Mouse (Mus musculus) kidney, embryonic 15.5 days (tissue): ENCODE results near the gene Cfap61. TPM values are rescaled to one million over a fixed set of nuclear protein-coding genes. Genes with fewer than 3 reads are reported as not detected.
A peak's percentile ranks its signal among the peaks of the same experiment; 100 is the strongest.

Source experiments
- ATAC-seq: fragments of 200-750 bp; cut with Nextera tagmentation; replicated peaks from 2 replicates; pipeline ENCODE4 v1.8.0; 2017; ENCODE audit warnings: moderate TSS enrichment; ENCODE audit not compliant: low FRiP score
- H3K27ac ChIP-seq: fragments of 300-500 bp; sonication (generic); 2 replicates; pipeline ENCODE4 v1.5.1; 2015; ENCODE audit warnings: mild to moderate bottlenecking, inconsistent platforms
- H3K27me3 ChIP-seq: fragments of 300-500 bp; sonication (generic); 2 replicates; pipeline ENCODE4 v1.6.1; 2015; ENCODE audit warnings: inconsistent platforms
- H3K36me3 ChIP-seq: fragments of 300-500 bp; sonication (generic); 2 replicates; pipeline ENCODE4 v1.6.1; 2015; ENCODE audit warnings: inconsistent platforms
- H3K4me1 ChIP-seq: fragments of 300-500 bp; sonication (generic); 2 replicates; pipeline ENCODE4 v1.6.1; 2015; ENCODE audit warnings: inconsistent platforms
- H3K4me2 ChIP-seq: fragments of 300-500 bp; sonication (generic); 2 replicates; pipeline ENCODE4 v1.6.1; 2015; ENCODE audit warnings: moderate library complexity, mild to moderate bottlenecking, inconsistent platforms
- H3K4me3 ChIP-seq: fragments of 300-500 bp; sonication (generic); replicated peaks from 2 replicates; pipeline ENCODE4 v1.5.1; 2015; ENCODE audit warnings: mild to moderate bottlenecking, inconsistent platforms
- H3K9ac ChIP-seq: fragments of 300-500 bp; sonication (generic); 2 replicates; pipeline ENCODE4 v1.6.1; 2015; ENCODE audit warnings: mild to moderate bottlenecking, inconsistent platforms
- H3K9me3 ChIP-seq: fragments of 300-500 bp; sonication (generic); replicated peaks from 2 replicates; pipeline ENCODE4 v1.6.1; 2016; ENCODE audit warnings: inconsistent platforms
- whole genome bisulfite sequencing: fragments of 180-500 bp; shearing (Covaris S2); methylation state at CpG from one replicate; pipeline ENCODE4 v1.1.7; 2015; ENCODE audit warnings: mixed read lengths; 5-methylcytosine and 5-hydroxymethylcytosine counted together
- polyA plus RNA-seq: library from polyadenylated mRNA; unstranded; fragments of >200 nt; fragmentation: Nextera tagmentation; extraction: Ambion mirVana; gene quantifications from 2 replicates; pipeline ENCODE4 v1.2.1, GENCODE M21; 2015

The Cfap61 gene
- polyA plus RNA-seq, 1 experiment from 2014 or later: 3.1 TPM

GRCm38 (mm10) chr2:145987757-145988156 is 53.2 kb downstream of the Cfap61 start:
- H3K4me3 ChIP-seq: no peak overlapping the region
- no peak overlapping the region for H3K4me2 ChIP-seq
- H3K9ac ChIP-seq: no peak overlapping the region
- H3K27me3 ChIP-seq: no peaks in the 10 kb centered on the region
- H3K9me3 ChIP-seq: no peaks in the 10 kb centered on the region
- no peaks in the 10 kb centered on the region for H3K4me1 ChIP-seq
- no peak overlapping the region for H3K27ac ChIP-seq
- no peaks in the 10 kb centered on the region for H3K36me3 ChIP-seq
- WGBS: 89% methylated on average over 2 of the region's 2 CpGs
- ATAC-seq: no peak

- 86% methylated on average over 2 of the region's 2 CpGs for WGBS
- H3K9ac ChIP-seq: no peak overlapping the region
Observed at GRCm38 (mm10) chr2:145990446-145990845, 55.9 kb downstream of the Cfap61 start.

GRCm38 (mm10) chr2:145996472-145996871 is 61.9 kb downstream of the Cfap61 start:
- Histone ChIP-seq H3K4me3 (no peak overlapping the region), H3K27me3 (no peaks in the 10 kb centered on the region), H3K27ac (no peak overlapping the region), H3K36me3 (no peaks in the 10 kb centered on the region), H3K9me3 (no peaks in the 10 kb centered on the region), H3K4me2 (no peak overlapping the region), H3K4me1 (no peaks in the 10 kb centered on the region), H3K9ac (no peak overlapping the region)
- no peak for ATAC-seq
- 62% methylated on average over 4 of the region's 4 CpGs for WGBS

More at GRCm38 (mm10) chr2:145990446-145990845, 55.9 kb downstream of the Cfap61 start:
- no peak overlapping the region for H3K4me2 ChIP-seq
- H3K4me1 ChIP-seq: no peaks in the 10 kb centered on the region
- H3K4me3 ChIP-seq: no peak overlapping the region
- no peaks in the 10 kb centered on the region for H3K9me3 ChIP-seq
- no peaks in the 10 kb centered on the region for H3K27me3 ChIP-seq
- no peaks in the 10 kb centered on the region for H3K36me3 ChIP-seq
- ATAC-seq: no peak
- no peak overlapping the region for H3K27ac ChIP-seq

- Histone ChIP-seq H3K27ac (no peak overlapping the region), H3K4me3 (no peak overlapping the region), H3K36me3 (no peaks in the 10 kb centered on the region), H3K4me2 (no peak overlapping the region), H3K9me3 (no peaks in the 10 kb centered on the region), H3K4me1 (no peaks in the 10 kb centered on the region), H3K27me3 (no peaks in the 10 kb centered on the region), H3K9ac (no peak overlapping the region)
- ATAC-seq: no peak
- 84% methylated on average over 5 of the region's 5 CpGs for WGBS
Observed at GRCm38 (mm10) chr2:145997956-145998525, 63.5 kb downstream of the Cfap61 start.

GRCm38 (mm10) chr2:146008801-146009200 is 74.2 kb downstream of the Cfap61 start:
- Histone ChIP-seq H3K9ac (no peak overlapping the region), H3K27ac (no peak overlapping the region), H3K9me3 (no peaks in the 10 kb centered on the region), H3K36me3 (no peaks in the 10 kb centered on the region), H3K4me3 (no peak overlapping the region), H3K4me1 (no peaks in the 10 kb centered on the region), H3K4me2 (no peak overlapping the region), H3K27me3 (no peaks in the 10 kb centered on the region)
- 69% methylated on average over 6 of the region's 6 CpGs for WGBS
- ATAC-seq: no peak

- no peak overlapping the region for H3K9ac ChIP-seq
- H3K9me3 ChIP-seq: no peaks in the 10 kb centered on the region
- no peak overlapping the region for H3K4me2 ChIP-seq
- no peaks in the 10 kb centered on the region for H3K4me1 ChIP-seq
- no peaks in the 10 kb centered on the region for H3K36me3 ChIP-seq
- no peaks in the 10 kb centered on the region for H3K27me3 ChIP-seq
- ATAC-seq: no peak
- H3K27ac ChIP-seq: no peak overlapping the region
- WGBS: 64% methylated on average over 2 of the region's 2 CpGs
- H3K4me3 ChIP-seq: no peak overlapping the region
Observed at GRCm38 (mm10) chr2:146009596-146010349, 75.2 kb downstream of the Cfap61 start.

- Histone ChIP-seq H3K27me3 (no peaks in the 10 kb centered on the region), H3K4me2 (no peak overlapping the region), H3K4me3 (no peak overlapping the region), H3K36me3 (no peaks in the 10 kb centered on the region), H3K9ac (no peak overlapping the region), H3K27ac (no peak overlapping the region), H3K4me1 (no peaks in the 10 kb centered on the region), H3K9me3 (no peaks in the 10 kb centered on the region)
- peak; percentile 54; the same call in 1 of the 2 replicates for ATAC-seq
- 24% methylated on average over 2 of the region's 2 CpGs for WGBS
Observed at GRCm38 (mm10) chr2:146010816-146011215, 76.2 kb downstream of the Cfap61 start.

GRCm38 (mm10) chr2:146015341-146016186 is 81.0 kb downstream of the Cfap61 start:
- Histone ChIP-seq H3K4me3 (no peak overlapping the region), H3K9ac (no peak overlapping the region), H3K27me3 (no peaks in the 10 kb centered on the region), H3K9me3 (no peaks in the 10 kb centered on the region), H3K27ac (no peak overlapping the region), H3K36me3 (no peaks in the 10 kb centered on the region), H3K4me2 (no peak overlapping the region), H3K4me1 (no peaks in the 10 kb centered on the region)
- WGBS: 63% methylated on average over 8 of the region's 8 CpGs
- ATAC-seq: no peak

GRCm38 (mm10) chr2:146022846-146023245 is 88.3 kb downstream of the Cfap61 start:
- Histone ChIP-seq H3K36me3 (no peaks in the 10 kb centered on the region), H3K27ac (no peak overlapping the region), H3K4me2 (no peak overlapping the region), H3K4me3 (no peak overlapping the region), H3K4me1 (no peaks in the 10 kb centered on the region), H3K9me3 (no peaks in the 10 kb centered on the region), H3K9ac (no peak overlapping the region), H3K27me3 (no peaks in the 10 kb centered on the region)
- 86% methylated on average over 6 of the region's 6 CpGs for WGBS
- no peak for ATAC-seq

- H3K4me1 ChIP-seq: peaks cover 5% of the 10 kb centered on the region
- no peak overlapping the region for H3K4me3 ChIP-seq
- WGBS: 83% methylated on average over 5 of the region's 5 CpGs
- H3K9ac ChIP-seq: no peak overlapping the region
- H3K27ac ChIP-seq: no peak overlapping the region
- no peaks in the 10 kb centered on the region for H3K36me3 ChIP-seq
- no peak for ATAC-seq
- H3K4me2 ChIP-seq: no peak overlapping the region
- H3K27me3 ChIP-seq: no peaks in the 10 kb centered on the region; the same call in 1 of the 2 replicates
- H3K9me3 ChIP-seq: no peaks in the 10 kb centered on the region
Observed at GRCm38 (mm10) chr2:146043640-146044039, 109.1 kb downstream of the Cfap61 start.

- Histone ChIP-seq H3K4me2 (peak overlapping the region; percentile 34), H3K4me3 (no peak overlapping the region), H3K36me3 (no peaks in the 10 kb centered on the region), H3K9ac (no peak overlapping the region), H3K27me3 (no peaks in the 10 kb centered on the region; the same call in 1 of the 2 replicates), H3K27ac (no peak overlapping the region), H3K4me1 (peaks cover 5% of the 10 kb centered on the region), H3K9me3 (no peaks in the 10 kb centered on the region)
- 25% methylated on average over 24 of the region's 24 CpGs for WGBS
- ATAC-seq: peak; percentile 52
Observed at GRCm38 (mm10) chr2:146044926-146045890, 110.6 kb downstream of the Cfap61 start.
